Mouse (Mus musculus) erythroid progenitor cell, adult 5-6 weeks (primary cell): ENCODE results near the gene Lzic. TPM values are rescaled to one million over a fixed set of nuclear protein-coding genes. Genes with fewer than 3 reads are reported as not detected.

Source experiments
- ATAC-seq: replicated peaks from 2 replicates; pipeline ENCODE4 v1.8.0; 2016; ENCODE audit warnings: moderate number of reproducible peaks, mild to moderate bottlenecking, moderate TSS enrichment, inconsistent platforms; ENCODE audit not compliant: poor library complexity, low FRiP score, severe bottlenecking
- total RNA-seq, 2 experiments: library from RNA; stranded (forward) in 1 of 2; stranded (reverse) in 1 of 2; fragments of 150-400 nt in 1 of 2; fragments of 186-747, 209-891 nt in 1 of 2; gene quantifications; 2 replicates each; pipeline versions ENCODE4 v1.2.3 to v1.2.4; 2015 to 2017; ENCODE audit warnings: low replicate concordance in 2 of 2

Gene Lzic
- total RNA-seq, 2 experiments from 2014 or later, result 6.7 to 18.5 TPM

- no peak for ATAC-seq
Measured at GRCm38 (mm10) chr4:149521258-149521657, 36.2 kb downstream of the Lzic start.

- ATAC-seq, result no peak
Measured at GRCm38 (mm10) chr4:149523961-149524360, 38.9 kb downstream of the Lzic start.

GRCm38 (mm10) chr4:149525170-149525569 lies 40.1 kb downstream of the Lzic start:
- no peak for ATAC-seq

- ATAC-seq, result no peak
Measured at GRCm38 (mm10) chr4:149525811-149526210, 40.8 kb downstream of the Lzic start.

- 0 out of 2 replicates have a peak, but pooled peaks have one; percentile 15 for ATAC-seq
Measured at GRCm38 (mm10) chr4:149526330-149526729, 41.3 kb downstream of the Lzic start.

- ATAC-seq, result no peak
Measured at GRCm38 (mm10) chr4:149527621-149528354, 42.8 kb downstream of the Lzic start.

GRCm38 (mm10) chr4:149529691-149530090 lies 44.7 kb downstream of the Lzic start:
- no peak for ATAC-seq

GRCm38 (mm10) chr4:149539441-149539840 lies 54.4 kb downstream of the Lzic start:
- no peak for ATAC-seq

GRCm38 (mm10) chr4:149541935-149542334 lies 56.9 kb downstream of the Lzic start:
- ATAC-seq, result no peak

- ATAC-seq, result no peak
Measured at GRCm38 (mm10) chr4:149542431-149542830, 57.4 kb downstream of the Lzic start.

- ATAC-seq, result no peak
Measured at GRCm38 (mm10) chr4:149542927-149543553, 58.0 kb downstream of the Lzic start.

GRCm38 (mm10) chr4:149544892-149545291 lies 59.9 kb downstream of the Lzic start:
- no peak for ATAC-seq

Other genes with a start within 250 kb of the Lzic start
- 4.6 and 5.4 TPM in 2 replicates for gene Kif1b, start 177.5 kb upstream of the Lzic start, total RNA-seq (2015; ENCODE audit: low replicate concordance)
- 7.4 and 8.0 TPM in 2 replicates for gene Kif1b, start 177.5 kb upstream of the Lzic start, total RNA-seq (2017; ENCODE audit: low replicate concordance)
- 26.4 and 29.2 TPM in 2 replicates for gene Ube4b, start 58.5 kb upstream of the Lzic start, total RNA-seq (2015; ENCODE audit: low replicate concordance)
- 17.5 and 21.9 TPM in 2 replicates for gene Ube4b, start 58.5 kb upstream of the Lzic start, total RNA-seq (2017; ENCODE audit: low replicate concordance)
- not detected in 2 replicates for gene Rbp7, start 30.3 kb upstream of the Lzic start, total RNA-seq (2015; ENCODE audit: low replicate concordance)
- gene Rbp7, start 30.3 kb upstream of the Lzic start, total RNA-seq (2017; ENCODE audit: low replicate concordance), result not detected in 2 replicates
- not detected in 2 replicates for gene Tmem274, start 7.9 kb upstream of the Lzic start, total RNA-seq (2015; ENCODE audit: low replicate concordance)
- not detected in 2 replicates for gene Tmem274, start 7.9 kb upstream of the Lzic start, total RNA-seq (2017; ENCODE audit: low replicate concordance)
- 1.1 TPM in 1 of 2 replicates, not detected in the other for gene Nmnat1, start within 50 bp of the Lzic start, total RNA-seq (2015; ENCODE audit: low replicate concordance)
- 0.64 and 0.83 TPM in 2 replicates for gene Nmnat1, start within 50 bp of the Lzic start, total RNA-seq (2017; ENCODE audit: low replicate concordance)
- 0.42 TPM in 1 of 2 replicates, not detected in the other for gene Ctnnbip1, start 33.0 kb downstream of the Lzic start, total RNA-seq (2015; ENCODE audit: low replicate concordance)
- gene Ctnnbip1, start 33.0 kb downstream of the Lzic start, total RNA-seq (2017; ENCODE audit: low replicate concordance), result 0.39 TPM in 1 of 2 replicates, not detected in the other
- 0.72 and 0.84 TPM in 2 replicates for gene Clstn1, start 101.2 kb downstream of the Lzic start, total RNA-seq (2015; ENCODE audit: low replicate concordance)
- gene Clstn1, start 101.2 kb downstream of the Lzic start, total RNA-seq (2017; ENCODE audit: low replicate concordance), result 0.64 and 0.83 TPM in 2 replicates
- 5.9 and 8.6 TPM in 2 replicates for gene Pik3cd, start 217.3 kb downstream of the Lzic start, total RNA-seq (2015; ENCODE audit: low replicate concordance)
- 7.8 and 16.3 TPM in 2 replicates for gene Pik3cd, start 217.3 kb downstream of the Lzic start, total RNA-seq (2017; ENCODE audit: low replicate concordance)